Mouse (Mus musculus): ENCODE data around the gene Cerk. TPM values are rescaled to one million over a fixed set of nuclear protein-coding genes. Genes with fewer than 3 reads are reported as not detected.
"Not testable (repeated sequence)": the region's sequence is repeated elsewhere in the genome, so short reads cannot be mapped to it uniquely, and the experiment has no call there.

Cerk gene
- polyA plus RNA-seq (2016; fragmentation: Nextera tagmentation; extraction: Ambion mirVana): 10.5 and 13.8 TPM in 2 replicates

- DNase-seq (ENCODE audit: low spot score): no peak
- H3K27me3 ChIP-seq (ENCODE audit: low read depth, poor library complexity, severe bottlenecking): peaks cover 12% of the 10 kb centered on the region
- no peaks in the 10 kb centered on the region for H3K36me3 ChIP-seq
- WGBS: 2% methylated on average over 42 of the region's 43 CpGs
- H3K9me3 ChIP-seq (replicated peaks): no peaks in the 10 kb centered on the region
- H3K27ac ChIP-seq: peak within 1 kb of the TSS; percentile 95
- peaks cover 54% of the 10 kb centered on the region for H3K4me1 ChIP-seq
- peak within 1 kb of the TSS; percentile 93 for H3K4me3 ChIP-seq
Observed at GRCm38 (mm10) chr15:86185689-86186569, at the start of gene Cerk. Cerk (minus strand) TSS chr15:86186141.

- DNase-seq (ENCODE audit: low spot score): no peak
Observed at GRCm38 (mm10) chr15:86234517-86235441, 48.8 kb upstream of the Cerk start.

GRCm38 (mm10) chr15:86234001-86234400 lies 48.1 kb upstream of the Cerk start:
- Histone ChIP-seq H3K27ac (no peak overlapping the region), H3K4me1 (peaks cover 15% of the 10 kb centered on the region), H3K9me3 (replicated peaks) (no peaks in the 10 kb centered on the region), H3K36me3 (peaks cover 8% of the 10 kb centered on the region), H3K27me3 (ENCODE audit: low read depth, poor library complexity, severe bottlenecking) (no peaks in the 10 kb centered on the region), H3K4me3 (no peak overlapping the region)
- 92% methylated on average over 5 of the region's 5 CpGs for WGBS
- no peak for DNase-seq (ENCODE audit: low spot score)

More at GRCm38 (mm10) chr15:86234517-86235441, 48.8 kb upstream of the Cerk start:
- H3K4me1 ChIP-seq: peaks cover 12% of the 10 kb centered on the region
- WGBS: 87% methylated on average over 22 of the region's 22 CpGs
- no peaks in the 10 kb centered on the region for H3K9me3 ChIP-seq (replicated peaks)
- H3K27me3 ChIP-seq (ENCODE audit: low read depth, poor library complexity, severe bottlenecking): no peaks in the 10 kb centered on the region
- H3K4me3 ChIP-seq: no peak overlapping the region
- H3K36me3 ChIP-seq: peaks cover 8% of the 10 kb centered on the region
- no peak overlapping the region for H3K27ac ChIP-seq

GRCm38 (mm10) chr15:86231831-86232512 lies 46.0 kb upstream of the Cerk start:
- Histone ChIP-seq H3K9me3 (replicated peaks) (no peaks in the 10 kb centered on the region), H3K27me3 (ENCODE audit: low read depth, poor library complexity, severe bottlenecking) (no peaks in the 10 kb centered on the region), H3K4me1 (peaks cover 15% of the 10 kb centered on the region), H3K27ac (no peak overlapping the region), H3K4me3 (no peak overlapping the region), H3K36me3 (peaks cover 6% of the 10 kb centered on the region)
- WGBS: 57% methylated on average over 7 of the region's 7 CpGs
- DNase-seq (ENCODE audit: low spot score): no peak

- no peak overlapping the region for H3K27ac ChIP-seq
- 93% methylated on average over 1 of the region's 1 CpGs for WGBS
- H3K27me3 ChIP-seq (ENCODE audit: low read depth, poor library complexity, severe bottlenecking): no peaks in the 10 kb centered on the region
- H3K4me3 ChIP-seq: no peak overlapping the region
- DNase-seq (ENCODE audit: low spot score): no peak
- H3K36me3 ChIP-seq: peaks cover 6% of the 10 kb centered on the region
- H3K4me1 ChIP-seq: peaks cover 15% of the 10 kb centered on the region
- no peaks in the 10 kb centered on the region for H3K9me3 ChIP-seq (replicated peaks)
Observed at GRCm38 (mm10) chr15:86231170-86231569, 45.2 kb upstream of the Cerk start.

- no peak for DNase-seq (ENCODE audit: low spot score)
- H3K36me3 ChIP-seq: no peaks in the 10 kb centered on the region
- H3K4me3 ChIP-seq: no peak overlapping the region
- no peak overlapping the region for H3K27ac ChIP-seq
- WGBS: 90% methylated on average over 11 of the region's 11 CpGs
- peaks cover 15% of the 10 kb centered on the region for H3K4me1 ChIP-seq
- no peaks in the 10 kb centered on the region for H3K27me3 ChIP-seq (ENCODE audit: low read depth, poor library complexity, severe bottlenecking)
- H3K9me3 ChIP-seq (replicated peaks): no peaks in the 10 kb centered on the region
Observed at GRCm38 (mm10) chr15:86229623-86230022, 43.7 kb upstream of the Cerk start.

GRCm38 (mm10) chr15:86229088-86229487 lies 43.1 kb upstream of the Cerk start:
- Histone ChIP-seq H3K36me3 (no peaks in the 10 kb centered on the region), H3K27me3 (ENCODE audit: low read depth, poor library complexity, severe bottlenecking) (no peaks in the 10 kb centered on the region), H3K9me3 (replicated peaks) (no peaks in the 10 kb centered on the region), H3K27ac (no peak overlapping the region), H3K4me3 (no peak overlapping the region), H3K4me1 (peaks cover 15% of the 10 kb centered on the region)
- WGBS: 89% methylated on average over 8 of the region's 8 CpGs
- no peak for DNase-seq (ENCODE audit: low spot score)

- H3K27me3 ChIP-seq (ENCODE audit: low read depth, poor library complexity, severe bottlenecking): no peaks in the 10 kb centered on the region
- no peak overlapping the region for H3K4me3 ChIP-seq
- peaks cover 15% of the 10 kb centered on the region for H3K4me1 ChIP-seq
- H3K36me3 ChIP-seq: no peaks in the 10 kb centered on the region
- no peaks in the 10 kb centered on the region for H3K9me3 ChIP-seq (replicated peaks)
- no peak for DNase-seq (ENCODE audit: low spot score)
- WGBS: 48% methylated on average over 3 of the region's 3 CpGs
- H3K27ac ChIP-seq: no peak overlapping the region
Observed at GRCm38 (mm10) chr15:86228186-86228585, 42.2 kb upstream of the Cerk start.

GRCm38 (mm10) chr15:86226968-86227367 lies 41.0 kb upstream of the Cerk start:
- DNase-seq (ENCODE audit: low spot score): no peak
- Histone ChIP-seq H3K27ac (no peak overlapping the region), H3K4me1 (peaks cover 11% of the 10 kb centered on the region), H3K36me3 (no peaks in the 10 kb centered on the region), H3K4me3 (no peak overlapping the region), H3K27me3 (ENCODE audit: low read depth, poor library complexity, severe bottlenecking) (no peaks in the 10 kb centered on the region), H3K9me3 (replicated peaks) (no peaks in the 10 kb centered on the region)
- WGBS: 75% methylated on average over 2 of the region's 2 CpGs

GRCm38 (mm10) chr15:86226221-86226620 lies 40.3 kb upstream of the Cerk start:
- Histone ChIP-seq H3K27me3 (ENCODE audit: low read depth, poor library complexity, severe bottlenecking) (no peaks in the 10 kb centered on the region), H3K9me3 (replicated peaks) (no peaks in the 10 kb centered on the region), H3K27ac (no peak overlapping the region), H3K36me3 (no peaks in the 10 kb centered on the region), H3K4me1 (peaks cover 4% of the 10 kb centered on the region; the same call in 1 of the 2 replicates), H3K4me3 (no peak overlapping the region)
- no peak for DNase-seq (ENCODE audit: low spot score)
- WGBS: 87% methylated on average over 5 of the region's 5 CpGs

GRCm38 (mm10) chr15:86224972-86225551 lies 39.1 kb upstream of the Cerk start:
- no peak overlapping the region for H3K27ac ChIP-seq
- 94% methylated on average over 7 of the region's 7 CpGs for WGBS
- no peak for DNase-seq (ENCODE audit: low spot score)
- H3K27me3 ChIP-seq (ENCODE audit: low read depth, poor library complexity, severe bottlenecking): no peaks in the 10 kb centered on the region
- no peak overlapping the region for H3K4me3 ChIP-seq
- no peaks in the 10 kb centered on the region for H3K36me3 ChIP-seq
- 0 out of 2 replicates have a peak, but pooled peaks cover 3% of the 10 kb centered on the region for H3K4me1 ChIP-seq
- H3K9me3 ChIP-seq (replicated peaks): no peaks in the 10 kb centered on the region

GRCm38 (mm10) chr15:86221901-86222300 lies 36.0 kb upstream of the Cerk start:
- not testable (repeated sequence) for DNase-seq (ENCODE audit: low spot score); H3K27ac ChIP-seq; H3K4me1 ChIP-seq; H3K9me3 ChIP-seq (replicated peaks); H3K4me3 ChIP-seq; H3K27me3 ChIP-seq (ENCODE audit: low read depth, poor library complexity, severe bottlenecking); H3K36me3 ChIP-seq
- WGBS: 86% methylated on average over 11 of the region's 11 CpGs
